Mouse (Mus musculus) kidney, adult 11 months (tissue): ENCODE measurements around the gene Mrtfb.

Experiments
- DNase-seq: peaks from one replicate; pipeline ENCODE4 v3.0.0; 2022

The Mrtfb gene

GRCm38 (mm10) chr16:13354431-13354830, 98.2 kb downstream of the Mrtfb start:
- no peak for DNase-seq

DNA sequence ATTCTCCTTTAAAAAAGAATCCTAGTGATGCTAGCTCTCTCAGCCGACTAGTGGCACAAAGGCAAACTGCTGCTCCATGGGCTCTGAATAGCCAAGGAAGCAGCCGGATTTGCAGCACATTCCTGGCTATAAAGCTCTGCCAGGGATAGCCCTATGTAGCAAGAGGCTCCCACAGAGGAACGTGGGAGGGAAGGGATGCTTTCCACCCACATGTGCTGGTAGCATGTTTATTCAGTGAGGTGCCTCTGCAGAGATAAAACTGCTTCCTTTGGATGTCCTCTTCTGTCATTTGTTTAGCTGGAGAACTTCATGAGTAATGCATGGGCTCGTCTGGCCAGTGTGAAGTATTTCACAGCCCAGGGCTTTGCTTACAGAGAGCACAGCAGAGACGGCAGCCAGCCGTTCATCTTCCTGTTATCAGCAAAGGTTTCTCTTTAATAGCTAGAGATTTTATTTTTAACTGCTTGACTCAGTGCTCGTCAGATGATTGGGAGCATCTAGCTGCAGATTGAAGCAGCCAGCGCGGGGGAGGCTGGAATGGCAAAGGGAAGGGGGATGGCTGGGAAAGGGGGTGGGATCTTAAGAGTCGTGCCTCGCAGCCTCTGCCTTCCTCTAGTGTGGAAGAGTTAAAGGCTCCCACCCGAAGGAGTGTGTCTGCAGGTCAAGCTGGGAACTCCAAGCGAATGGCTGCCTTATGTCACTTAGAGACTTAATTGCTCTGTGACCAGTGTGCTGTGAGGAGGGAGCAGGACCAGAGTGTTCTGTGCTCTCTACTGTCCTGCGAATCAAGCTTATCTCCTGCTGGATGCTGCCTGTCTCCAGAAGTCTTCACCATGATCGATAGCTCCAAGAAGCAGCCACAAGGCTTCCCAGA, 101.8 kb downstream of the Mrtfb start:
- DNase-seq: peak; percentile 42

GRCm38 (mm10) chr16:13358741-13359140, 102.5 kb downstream of the Mrtfb start:
- DNase-seq: no peak

- peak; percentile 14 for DNase-seq
Observed at GRCm38 (mm10) chr16:13359405-13359858, 103.2 kb downstream of the Mrtfb start.

GRCm38 (mm10) chr16:13360208-13360607, 103.9 kb downstream of the Mrtfb start:
- no peak for DNase-seq

- DNase-seq: no peak
Observed at GRCm38 (mm10) chr16:13360835-13361234, 104.6 kb downstream of the Mrtfb start.

DNA sequence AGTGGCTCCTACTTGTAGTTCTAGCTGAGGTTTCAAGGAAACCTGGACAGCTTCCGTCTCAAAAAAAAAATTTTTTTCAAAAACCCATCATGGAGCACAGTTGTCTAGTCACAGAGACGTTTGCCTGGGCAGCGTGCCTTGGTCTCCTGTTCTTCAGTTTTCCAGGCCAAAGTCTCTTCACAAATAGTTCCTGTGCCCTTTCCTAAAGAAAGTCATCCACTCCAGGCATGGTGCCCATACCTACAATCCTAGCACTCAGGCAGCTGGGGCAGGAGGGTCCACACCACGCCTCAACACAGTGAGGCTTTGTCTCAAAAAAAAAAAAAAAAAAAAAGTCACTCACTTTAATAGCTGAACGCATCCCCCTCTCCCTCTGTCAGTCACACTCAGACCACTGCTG, 106.9 kb downstream of the Mrtfb start:
- DNase-seq: no peak

GRCm38 (mm10) chr16:13364145-13364544, 107.9 kb downstream of the Mrtfb start:
- DNase-seq: no peak

- no peak for DNase-seq
Observed at GRCm38 (mm10) chr16:13366256-13366655, 110.0 kb downstream of the Mrtfb start.

DNA sequence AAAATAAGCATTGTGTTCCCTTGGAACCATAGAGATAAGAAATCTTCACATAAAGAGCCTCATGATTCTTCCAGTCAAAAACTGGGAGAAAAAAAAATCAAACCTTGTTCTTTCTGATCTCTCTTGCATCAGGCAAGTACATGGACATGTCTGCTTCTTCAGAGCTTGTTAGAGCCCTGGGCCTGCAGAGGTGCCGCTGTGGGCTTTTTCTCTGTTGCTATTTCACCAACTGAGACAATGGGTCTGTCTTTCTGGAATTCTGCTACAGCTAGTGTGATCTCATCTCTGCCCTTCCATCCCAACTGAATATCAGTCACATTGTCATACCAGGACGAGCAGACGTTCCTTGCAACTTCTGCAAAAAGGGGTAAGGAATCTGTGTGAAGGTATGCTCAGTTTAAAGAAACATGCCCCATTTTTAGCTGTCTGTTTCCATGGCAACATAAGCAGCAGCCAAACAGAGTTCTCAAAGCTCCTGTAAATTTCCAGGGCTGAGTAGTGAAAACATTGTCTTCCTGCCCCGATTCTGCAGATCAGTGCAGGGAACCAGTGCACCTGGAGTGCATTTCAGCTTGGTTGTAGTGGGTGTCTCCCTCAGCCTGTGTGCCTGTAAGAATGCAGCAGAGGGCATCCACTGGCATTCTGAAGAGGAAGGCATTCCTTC, 110.7 kb downstream of the Mrtfb start:
- no peak for DNase-seq

- DNase-seq: no peak
Observed at GRCm38 (mm10) chr16:13367466-13367856, 111.2 kb downstream of the Mrtfb start.

GRCm38 (mm10) chr16:13368645-13369044, 112.4 kb downstream of the Mrtfb start:
- DNase-seq: no peak

GRCm38 (mm10) chr16:13371740-13372287, 115.5 kb downstream of the Mrtfb start:
- peak; percentile 81 for DNase-seq

DNA sequence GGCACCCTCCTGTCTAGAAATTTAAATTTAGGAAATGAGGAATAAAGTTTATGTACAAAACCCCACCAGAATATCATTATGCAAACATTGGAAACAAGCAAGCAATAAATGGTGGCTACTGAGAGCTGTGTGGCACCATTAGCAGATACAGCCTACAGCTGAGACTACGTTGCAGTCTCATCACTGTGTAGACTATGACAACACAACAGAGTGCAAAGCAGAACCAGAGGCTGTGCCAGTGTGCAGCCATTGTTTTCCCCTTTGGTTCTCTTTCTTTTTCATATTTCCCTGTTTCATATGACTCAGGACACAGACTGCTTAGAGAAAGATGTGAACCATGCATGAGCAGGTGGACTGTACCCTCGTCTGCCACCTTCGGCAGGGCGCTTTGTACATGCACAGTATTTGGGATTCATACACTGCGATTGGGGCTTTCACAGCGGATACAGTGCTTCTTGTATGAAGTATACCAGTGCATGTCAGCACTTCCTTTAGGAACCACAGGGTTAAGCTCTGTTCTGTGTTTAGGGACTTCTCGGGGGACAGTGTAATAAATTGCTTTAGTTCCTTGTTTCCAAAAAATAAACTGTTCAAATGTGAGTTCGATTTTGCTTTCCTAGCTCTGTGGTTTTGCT, 116.7 kb downstream of the Mrtfb start:
- no peak for DNase-seq

DNA sequence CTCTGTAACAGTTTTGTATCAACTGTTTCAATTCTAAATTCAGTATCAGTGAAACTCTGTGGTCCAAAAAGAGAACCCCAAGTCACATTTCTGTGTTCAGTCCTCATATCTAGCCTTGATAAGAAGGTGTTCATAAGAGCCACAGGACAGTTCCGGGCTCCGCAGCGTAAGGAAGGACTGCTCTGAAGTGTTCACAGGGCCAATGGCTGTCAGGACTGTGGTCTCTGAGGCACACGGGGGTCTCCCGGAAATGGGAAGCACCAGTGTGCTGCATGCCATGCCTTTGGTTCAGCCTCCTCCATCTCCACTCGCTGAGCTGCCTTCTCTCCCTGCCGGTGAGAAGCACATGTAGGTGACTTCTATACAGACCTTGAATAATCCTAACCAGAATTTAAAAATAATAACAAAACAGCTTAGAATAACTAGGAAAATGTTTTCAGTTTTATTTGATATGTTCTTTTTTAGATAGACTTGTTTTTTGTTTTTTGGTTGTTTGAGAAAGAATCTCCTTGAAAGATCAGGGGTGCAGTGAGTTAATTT, 120.7 kb downstream of the Mrtfb start:
- no peak for DNase-seq

DNA sequence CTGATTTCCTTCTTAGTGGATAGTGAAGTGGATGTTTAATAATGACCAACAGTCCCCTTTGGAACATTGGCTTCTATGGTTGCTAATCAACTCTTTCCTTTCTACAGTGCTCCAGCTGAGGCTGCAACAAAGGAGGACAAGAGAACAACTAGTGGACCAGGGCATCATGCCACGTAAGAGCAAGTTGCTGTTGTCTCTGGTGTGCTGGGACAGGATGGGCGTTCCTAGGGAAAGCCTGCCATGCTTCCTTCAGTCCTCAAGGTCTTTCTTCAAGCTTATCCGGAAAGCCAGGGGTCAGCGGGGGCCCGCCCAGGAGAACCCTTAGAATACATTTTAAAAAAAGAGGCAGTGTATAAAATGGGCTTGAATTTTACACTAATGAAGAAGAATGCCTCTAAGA, 121.9 kb downstream of the Mrtfb start:
- peak; percentile 68 for DNase-seq

- no peak for DNase-seq
Observed at GRCm38 (mm10) chr16:13379865-13380264, 123.6 kb downstream of the Mrtfb start.

DNA sequence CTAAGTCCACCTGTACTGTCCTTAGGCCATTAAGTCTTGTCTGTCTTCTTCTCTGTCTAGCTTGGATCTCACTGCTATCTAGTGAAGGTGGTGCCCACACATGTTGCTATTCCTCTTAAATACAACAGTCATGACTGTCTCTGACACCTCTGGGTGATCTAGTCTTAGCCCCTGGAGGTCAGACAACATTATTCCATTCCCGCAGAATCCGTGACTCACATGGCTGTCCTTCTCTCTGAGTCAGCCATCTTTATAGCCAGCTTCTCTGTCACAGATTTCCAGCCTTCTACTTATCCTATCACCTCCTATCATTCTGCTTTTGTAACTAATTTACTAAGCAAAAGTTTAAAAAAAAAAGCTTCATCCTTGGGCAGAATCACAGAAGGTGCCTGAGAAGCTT, 125.5 kb downstream of the Mrtfb start:
- no peak for DNase-seq

- peak; percentile 21 for DNase-seq
Observed at GRCm38 (mm10) chr16:13387306-13387705, 131.0 kb downstream of the Mrtfb start.

DNA sequence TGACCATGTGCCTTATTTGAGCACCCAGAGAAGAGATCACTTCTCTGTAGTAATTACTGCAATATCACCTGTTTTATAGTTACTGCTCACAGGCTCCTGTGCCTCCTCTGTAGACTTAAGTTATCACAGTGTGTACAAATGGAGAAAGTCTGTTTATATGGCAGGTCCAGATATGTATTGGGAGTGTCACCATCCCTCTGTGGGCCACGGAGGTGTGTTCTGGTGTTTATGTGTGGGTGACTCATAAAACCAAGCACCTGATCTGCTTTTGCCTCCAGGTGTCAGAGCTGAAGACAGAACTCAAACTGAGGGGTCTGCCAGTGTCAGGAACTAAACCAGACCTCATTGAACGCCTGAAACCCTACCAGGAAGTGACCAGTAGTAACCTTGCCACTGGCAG, 144.1 kb downstream of the Mrtfb start:
- no peak for DNase-seq

- DNase-seq: no peak
Observed at GRCm38 (mm10) chr16:13401591-13401990, 145.3 kb downstream of the Mrtfb start.

DNA sequence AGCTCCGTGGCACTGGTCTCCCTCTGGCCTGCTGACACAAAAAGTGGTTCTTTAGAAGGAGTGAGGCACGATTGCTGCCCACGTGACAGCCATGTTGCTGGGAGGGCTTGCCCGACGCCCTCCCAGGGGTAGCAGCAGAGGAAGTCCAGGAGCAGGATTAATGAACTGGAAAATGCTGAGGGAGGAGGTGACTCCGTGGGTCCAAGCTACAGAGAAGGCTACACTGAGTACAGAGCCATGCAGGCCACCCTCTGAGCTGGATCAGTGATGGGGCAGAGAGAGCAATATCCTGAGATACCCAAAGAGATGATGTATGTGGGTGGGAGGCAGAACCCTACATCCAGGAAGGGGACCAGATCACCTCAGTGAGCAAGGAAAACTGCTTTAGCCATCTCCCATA, 148.4 kb downstream of the Mrtfb start:
- DNase-seq: no peak

DNA sequence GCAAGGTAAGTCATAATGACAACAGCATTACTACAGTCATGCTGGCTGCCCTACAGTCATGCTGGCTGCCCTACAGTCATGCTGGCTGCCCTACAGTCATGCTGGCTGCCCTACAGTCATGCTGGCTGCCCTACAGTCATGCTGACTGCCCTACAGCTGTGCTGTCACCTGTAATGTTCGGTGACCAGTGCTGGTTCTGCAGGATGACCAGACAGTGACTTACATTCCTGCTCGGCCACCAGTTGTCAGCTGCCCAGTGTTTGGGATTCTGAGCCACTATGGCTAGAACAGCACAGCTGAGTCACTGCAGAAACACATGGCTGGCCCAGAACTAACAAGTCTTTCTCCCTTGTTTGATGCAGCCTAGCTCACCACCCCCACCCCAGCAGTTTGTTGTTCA, 149.1 kb downstream of the Mrtfb start:
- DNase-seq: no peak
